In genomic region chr7:78491176-78491575, GRCm38 (mm10) we compare ENCODE assay signal across 12 mouse cellular contexts.
DNase-seq lines count a peak whose midpoint lies in the region; ATAC-seq lines count a peak whose summit lies in the region.
"Had no signal": no experiment of that assay in that cellular context is flagged by ENCODE, and none has a peak within 500 bp of the region (broad histone marks: within the 10 kb centered on the region; RNA-seq: fewer than 3 reads in every experiment).

No protein-coding gene starts in this region.

- H3K9ac ChIP-seq in forebrain, embryonic 13.5 days = no peak overlapping the region
- H3K9ac ChIP-seq in forebrain, embryonic 15.5 days (replicated peaks) = no peak overlapping the region
- no peak overlapping the region for H3K9ac ChIP-seq in neural tube, embryonic 15.5 days (replicated peaks)
- H3K9ac ChIP-seq: stomach, embryonic 15.5 days had no signal

- peaks cover 10% of the 10 kb centered on the region; the same call in 1 of the 2 replicates for H3K36me3 ChIP-seq in forebrain, embryonic 13.5 days (ENCODE audit: poor library complexity, severe bottlenecking)
- no peaks in the 10 kb centered on the region for H3K36me3 ChIP-seq in forebrain, embryonic 15.5 days
- peaks cover 10% of the 10 kb centered on the region; the same call in 1 of the 2 replicates for H3K36me3 ChIP-seq in neural tube, embryonic 15.5 days
- H3K36me3 ChIP-seq in embryonic facial prominence, embryonic 10.5 days (replicated peaks) = no peaks in the 10 kb centered on the region
- no peaks in the 10 kb centered on the region for H3K36me3 ChIP-seq in heart, embryonic 10.5 days
- H3K36me3 ChIP-seq: stomach, embryonic 15.5 days had no signal

- no peaks in the 10 kb centered on the region for H3K9me3 ChIP-seq in forebrain, embryonic 13.5 days (replicated peaks)
- H3K9me3 ChIP-seq in forebrain, embryonic 15.5 days = no peaks in the 10 kb centered on the region
- H3K9me3 ChIP-seq in neural tube, embryonic 15.5 days (replicated peaks) = no peaks in the 10 kb centered on the region
- H3K9me3 ChIP-seq in embryonic facial prominence, embryonic 10.5 days = no peaks in the 10 kb centered on the region
- no peaks in the 10 kb centered on the region for H3K9me3 ChIP-seq in heart, embryonic 10.5 days
- H3K9me3 ChIP-seq: stomach, embryonic 15.5 days had no signal

- no peak overlapping the region for H3K4me3 ChIP-seq in forebrain, embryonic 13.5 days
- H3K4me3 ChIP-seq in forebrain, embryonic 15.5 days = no peak overlapping the region
- no peak overlapping the region for H3K4me3 ChIP-seq in neural tube, embryonic 15.5 days (replicated peaks)
- H3K4me3 ChIP-seq in embryonic facial prominence, embryonic 10.5 days = no peak overlapping the region
- H3K4me3 ChIP-seq in heart, embryonic 10.5 days = no peak overlapping the region
- H3K4me3 ChIP-seq: stomach, embryonic 15.5 days had no signal

- peak; percentile 30; the same call in 1 of the 2 replicates for ATAC-seq in forebrain, embryonic 13.5 days
- no peak for ATAC-seq in forebrain, embryonic 15.5 days (replicated peaks)
- ATAC-seq in neural tube, embryonic 15.5 days (ENCODE audit: low FRiP score) = no peak
- no peak for ATAC-seq in erythroblast, adult 5-6 weeks (replicated peaks; ENCODE audit: low FRiP score, poor library complexity, severe bottlenecking)
- no peak for ATAC-seq in inflammation-experienced regulatory T-cells, adult 6 months
- ATAC-seq: CD4-positive, CD25-positive, alpha-beta regulatory T cell, adult 4 months had no signal

- WGBS in forebrain, embryonic 13.5 days = 48% methylated on average over 7 of the region's 7 CpGs
- 37% methylated on average over 7 of the region's 7 CpGs for WGBS in forebrain, embryonic 15.5 days
- WGBS in neural tube, embryonic 15.5 days = 34% methylated on average over 7 of the region's 7 CpGs
- 56% methylated on average over 7 of the region's 7 CpGs for WGBS in embryonic facial prominence, embryonic 10.5 days
- 60% methylated on average over 7 of the region's 7 CpGs for WGBS in heart, embryonic 10.5 days

- H3K27ac ChIP-seq in forebrain, embryonic 13.5 days = no peak overlapping the region
- H3K27ac ChIP-seq in forebrain, embryonic 15.5 days (replicated peaks) = no peak overlapping the region
- no peak overlapping the region for H3K27ac ChIP-seq in neural tube, embryonic 15.5 days (replicated peaks)
- H3K27ac ChIP-seq in embryonic facial prominence, embryonic 10.5 days (replicated peaks) = no peak overlapping the region
- no peak overlapping the region for H3K27ac ChIP-seq in heart, embryonic 10.5 days
- H3K27ac ChIP-seq: stomach, embryonic 15.5 days had no signal

- H3K4me1 ChIP-seq in forebrain, embryonic 13.5 days = no peaks in the 10 kb centered on the region
- H3K4me1 ChIP-seq in forebrain, embryonic 15.5 days = no peaks in the 10 kb centered on the region
- H3K4me1 ChIP-seq in neural tube, embryonic 15.5 days = peaks cover 6% of the 10 kb centered on the region
- H3K4me1 ChIP-seq in embryonic facial prominence, embryonic 10.5 days = peaks cover 6% of the 10 kb centered on the region
- H3K4me1 ChIP-seq in heart, embryonic 10.5 days = no peaks in the 10 kb centered on the region
- H3K4me1 ChIP-seq: stomach, embryonic 15.5 days had no signal

- H3K27me3 ChIP-seq in forebrain, embryonic 13.5 days = no peaks in the 10 kb centered on the region
- H3K27me3 ChIP-seq in forebrain, embryonic 15.5 days = no peaks in the 10 kb centered on the region
- H3K27me3 ChIP-seq in neural tube, embryonic 15.5 days (replicated peaks) = no peaks in the 10 kb centered on the region
- no peaks in the 10 kb centered on the region for H3K27me3 ChIP-seq in embryonic facial prominence, embryonic 10.5 days (replicated peaks; ENCODE audit: low read depth, poor library complexity, severe bottlenecking)
- no peaks in the 10 kb centered on the region for H3K27me3 ChIP-seq in heart, embryonic 10.5 days (ENCODE audit: insufficient read depth, poor library complexity, severe bottlenecking)
- H3K27me3 ChIP-seq: stomach, embryonic 15.5 days had no signal

- H3K4me2 ChIP-seq in forebrain, embryonic 13.5 days = no peak overlapping the region
- H3K4me2 ChIP-seq in forebrain, embryonic 15.5 days (replicated peaks) = no peak overlapping the region
- H3K4me2 ChIP-seq in neural tube, embryonic 15.5 days = no peak overlapping the region
- H3K4me2 ChIP-seq: stomach, embryonic 15.5 days had no signal

- DNase-seq in neural tube, embryonic 10.5 days (ENCODE audit: extremely low spot score, low spot score) = peak; percentile 23
- DNase-seq in embryonic facial prominence, embryonic 10.5 days (ENCODE audit: low spot score) = peak; percentile 9
- DNase-seq in heart, embryonic 10.5 days (ENCODE audit: low spot score) = no peak
- DNase-seq: liver; right cerebral cortex, postnatal 4 days had no signal
